Mouse (Mus musculus) CD4-positive, CD25-positive, alpha-beta regulatory T cell, adult 4 months (primary cell): Measurements from ENCODE around the gene Ap3d1. TPM values are rescaled to one million over a fixed set of nuclear protein-coding genes. Genes with fewer than 3 reads are reported as not detected.

Experiments used
- ATAC-seq: one replicate; pipeline ENCODE4 v1.8.0; 2017
- polyA plus RNA-seq, 2 experiments: library from polyadenylated mRNA; unstranded; fragments of 100-300 nt; shearing (Covaris generic); gene quantifications; one replicate each; pipeline ENCODE4 v1.2.1; 2017

Ap3d1 gene
- 10 to 100 TPM; 26.7 to 29.1 TPM for polyA plus RNA-seq

DNA sequence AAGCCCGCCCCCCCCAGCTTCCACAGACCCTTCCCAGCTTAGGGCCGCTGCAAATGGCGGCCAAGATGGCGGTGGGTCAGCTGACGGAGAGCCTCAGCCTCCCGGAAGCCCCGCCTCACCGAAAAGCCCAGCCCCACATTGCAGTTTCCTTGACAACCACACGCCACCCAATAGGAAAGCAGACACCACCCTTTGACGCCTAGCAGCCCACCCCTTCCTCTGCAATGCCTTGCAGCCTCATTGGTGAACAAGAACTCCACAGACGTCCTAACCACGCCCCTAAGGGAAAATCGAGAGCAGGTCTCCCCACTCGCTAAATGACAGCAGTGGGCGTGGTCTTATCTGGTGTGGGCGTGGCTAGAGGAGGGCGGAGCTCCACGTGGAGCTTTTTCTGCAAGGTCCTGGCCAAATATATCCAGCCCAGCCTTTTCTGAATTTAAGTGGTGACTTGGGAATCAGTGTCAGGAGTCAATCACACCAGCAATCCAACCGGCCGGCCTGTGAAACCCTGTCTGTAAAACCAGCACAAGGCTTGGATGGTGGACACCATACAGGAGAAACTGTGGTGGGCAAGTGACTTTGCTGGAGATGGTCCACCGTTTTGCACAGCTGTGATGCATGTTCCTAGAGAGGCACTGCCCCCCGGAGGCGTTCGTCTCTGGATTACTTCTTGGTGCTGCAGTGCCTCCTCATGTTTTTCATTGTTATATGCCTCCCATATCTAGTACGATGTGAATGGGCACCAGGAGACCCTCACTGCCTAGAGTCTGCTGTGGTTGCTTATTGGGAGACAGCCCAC is at the start of gene Ap3d1:
Gene Ap3d1, minus strand, starts transcription at position 85 of the 799 bp plus-strand sequence.
- ATAC-seq = peak; percentile 100

DNA sequence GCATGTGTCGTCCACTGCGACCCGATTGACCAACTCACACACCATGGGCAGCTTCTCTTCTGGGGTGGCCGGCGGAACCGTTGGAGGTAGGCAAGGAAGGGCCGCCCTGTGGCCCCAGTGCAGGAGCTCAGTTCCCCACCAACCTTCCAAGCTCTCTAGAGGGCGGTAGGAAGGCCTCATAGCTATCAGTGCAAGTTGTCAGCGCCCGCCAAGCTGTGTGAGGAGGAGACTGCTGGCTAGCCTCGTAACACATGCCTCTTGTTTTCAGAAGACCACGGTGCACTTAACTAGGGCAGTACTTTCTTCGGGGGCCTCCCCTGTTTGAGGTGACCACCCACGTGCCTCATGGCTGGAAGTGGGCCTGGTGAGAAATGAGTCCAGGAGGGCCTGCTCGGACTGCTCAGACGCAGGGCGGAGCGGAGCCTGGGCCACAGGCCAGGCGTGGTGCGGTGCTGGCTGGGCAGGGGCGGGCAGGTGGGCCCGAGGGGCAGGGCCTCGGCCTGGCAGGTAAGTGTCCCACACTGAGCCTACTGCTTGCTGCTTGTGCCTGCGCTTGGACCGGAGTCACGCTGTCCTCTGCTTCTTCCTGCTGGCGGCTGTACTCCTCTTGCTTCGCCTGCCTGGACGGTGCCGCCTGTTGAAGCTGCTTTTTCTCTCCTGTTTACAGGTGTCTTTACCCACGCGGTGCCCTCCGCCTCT is 49.6 kb upstream of the Ap3d1 start:
- ATAC-seq = no peak

DNA sequence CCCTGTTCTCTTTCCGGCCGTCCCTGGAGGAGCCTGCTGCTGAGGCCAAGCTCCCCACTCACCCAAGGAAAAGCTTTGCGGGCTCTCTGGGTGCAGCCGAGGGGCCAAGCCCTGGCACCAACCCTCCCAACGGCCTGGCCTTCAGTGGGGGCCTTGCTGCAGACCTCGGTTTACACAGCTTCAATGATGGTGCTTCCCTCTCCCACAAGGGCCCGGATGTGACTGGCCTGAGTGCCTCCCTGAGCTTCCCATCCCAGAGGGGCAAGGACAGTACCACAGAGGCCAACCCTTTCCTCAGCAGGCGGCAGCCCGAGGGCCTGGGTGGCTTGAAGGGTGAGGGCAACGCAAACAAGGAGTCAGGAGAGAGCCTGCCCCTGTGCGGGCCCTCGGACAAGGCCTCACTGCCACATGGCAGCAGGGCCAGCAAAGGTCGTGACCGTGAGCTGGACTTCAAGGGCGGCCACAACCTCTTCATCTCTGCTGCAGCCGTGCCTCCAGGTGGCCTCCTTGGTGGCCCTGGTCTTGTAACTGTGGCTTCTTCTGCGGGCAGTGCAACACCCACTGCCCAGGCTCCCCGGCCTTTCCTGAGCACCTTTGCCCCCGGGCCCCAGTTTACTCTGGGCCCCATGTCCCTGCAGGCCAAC is 48.8 kb upstream of the Ap3d1 start:
- ATAC-seq = no peak

DNA sequence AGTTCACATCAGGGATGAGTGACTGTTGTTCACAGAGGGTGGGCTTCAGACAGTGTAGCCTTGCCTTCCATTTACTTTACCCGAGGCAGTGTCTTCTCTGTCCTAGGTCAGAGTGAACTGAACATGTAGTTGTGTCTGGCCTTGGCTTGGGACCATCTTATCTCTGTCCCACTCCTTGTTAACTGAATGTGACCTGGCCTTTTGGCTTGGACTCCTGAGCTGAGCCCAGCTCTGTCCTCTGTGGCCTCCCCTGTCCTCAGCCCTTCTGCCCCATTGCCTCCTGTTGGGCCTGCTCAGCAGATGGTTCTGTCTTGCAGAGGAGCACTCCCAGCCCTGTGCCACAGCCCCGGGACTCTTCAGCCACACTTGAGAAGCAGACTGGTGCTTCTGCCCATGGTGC is 45.5 kb upstream of the Ap3d1 start:
- ATAC-seq = no peak

DNA sequence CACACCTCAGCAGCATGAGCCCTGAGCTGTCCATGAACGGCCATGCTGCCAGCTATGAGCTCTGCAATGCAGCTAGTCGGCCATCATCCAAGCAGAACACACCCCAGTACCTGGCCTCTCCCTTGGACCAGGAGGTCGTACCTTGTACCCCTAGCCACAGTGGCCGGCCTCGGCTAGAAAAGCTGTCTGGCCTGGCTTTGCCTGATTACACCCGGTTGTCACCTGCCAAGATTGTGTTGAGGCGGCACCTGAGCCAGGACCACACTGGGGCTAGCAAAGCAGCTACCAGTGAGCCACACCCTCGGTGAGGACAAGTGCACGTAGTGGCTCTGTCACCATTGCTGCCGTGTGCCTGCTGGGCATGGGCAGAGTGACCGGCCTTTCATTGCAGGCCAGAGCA is 43.9 kb upstream of the Ap3d1 start:
- no peak for ATAC-seq

DNA sequence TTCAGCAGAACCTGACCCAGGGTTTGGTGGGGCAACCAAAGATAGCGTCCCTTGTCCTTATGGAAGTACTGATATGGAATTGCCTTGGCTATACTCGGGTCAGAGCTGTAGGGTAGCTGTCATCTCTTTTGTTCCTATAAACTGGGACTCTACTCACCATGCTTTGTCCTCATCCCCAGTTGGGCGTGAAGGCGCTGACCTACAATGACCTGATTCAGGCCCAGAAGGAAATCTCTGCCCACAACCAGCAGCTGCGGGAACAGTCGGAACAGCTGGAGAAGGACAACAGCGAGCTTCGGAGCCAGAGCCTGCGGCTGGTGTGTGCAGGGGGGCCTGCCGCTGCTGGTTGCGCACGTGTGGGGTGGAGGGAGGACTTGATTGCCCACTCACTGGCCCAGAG is 42.8 kb upstream of the Ap3d1 start:
- no peak for ATAC-seq

DNA sequence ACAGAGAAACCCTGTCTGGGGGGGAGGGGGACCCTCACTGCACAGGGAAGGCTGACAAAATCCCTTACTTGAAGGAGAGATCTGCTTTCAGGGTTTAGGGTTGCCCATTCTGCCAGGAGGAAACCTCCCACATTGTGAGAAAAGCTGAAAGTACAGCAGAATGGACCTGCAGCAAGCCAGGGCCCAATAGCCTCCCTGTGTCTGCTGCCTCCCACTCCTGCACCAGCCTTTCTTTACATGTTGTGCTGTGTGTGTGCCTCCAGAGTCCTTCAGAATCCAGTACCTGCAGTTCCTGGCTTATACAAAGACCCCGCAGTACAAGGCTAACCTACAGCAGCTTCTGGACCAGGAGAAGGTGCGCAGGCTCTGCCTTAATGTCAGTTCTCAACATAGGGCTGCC is 42.2 kb upstream of the Ap3d1 start:
- no peak for ATAC-seq

DNA sequence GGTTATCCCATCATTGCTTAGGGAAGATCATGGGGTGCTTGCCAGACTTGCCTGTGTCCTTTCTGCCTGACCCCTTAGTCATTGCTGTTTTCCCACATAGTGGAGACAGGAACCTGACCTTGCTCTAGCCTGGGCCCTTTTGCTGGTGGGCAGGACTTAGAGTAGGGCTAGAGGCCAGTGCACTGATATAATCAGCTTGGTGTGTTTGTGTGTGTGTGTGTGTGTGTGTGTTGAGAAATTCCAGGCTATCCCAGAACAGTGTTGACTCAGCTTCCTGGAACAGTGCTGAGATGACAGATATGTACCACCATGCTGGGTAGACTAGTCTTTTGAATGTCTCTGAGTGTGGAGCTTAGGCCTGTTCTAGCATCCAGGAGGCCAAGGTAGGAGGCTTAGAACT is 37.5 kb upstream of the Ap3d1 start:
- no peak for ATAC-seq

DNA sequence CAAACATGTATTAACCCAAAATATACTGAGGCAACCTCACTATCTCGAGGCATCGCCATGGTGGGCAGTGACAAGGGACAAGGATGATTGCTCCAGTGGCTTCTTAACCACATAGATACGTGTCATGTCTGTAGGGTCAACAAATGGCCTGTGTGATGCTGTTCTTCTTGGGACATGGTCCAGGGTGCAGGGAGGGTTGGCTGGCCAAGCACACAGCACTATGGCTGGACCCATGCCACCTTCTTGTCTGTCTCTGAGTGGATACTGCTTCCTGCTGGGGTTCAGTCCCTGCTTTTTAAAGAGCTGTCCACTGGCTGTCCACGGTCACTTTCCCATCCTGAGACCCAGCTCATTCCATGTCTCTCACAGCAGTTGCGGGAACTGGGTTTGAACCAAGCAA is 35.1 kb upstream of the Ap3d1 start:
- no peak for ATAC-seq

DNA sequence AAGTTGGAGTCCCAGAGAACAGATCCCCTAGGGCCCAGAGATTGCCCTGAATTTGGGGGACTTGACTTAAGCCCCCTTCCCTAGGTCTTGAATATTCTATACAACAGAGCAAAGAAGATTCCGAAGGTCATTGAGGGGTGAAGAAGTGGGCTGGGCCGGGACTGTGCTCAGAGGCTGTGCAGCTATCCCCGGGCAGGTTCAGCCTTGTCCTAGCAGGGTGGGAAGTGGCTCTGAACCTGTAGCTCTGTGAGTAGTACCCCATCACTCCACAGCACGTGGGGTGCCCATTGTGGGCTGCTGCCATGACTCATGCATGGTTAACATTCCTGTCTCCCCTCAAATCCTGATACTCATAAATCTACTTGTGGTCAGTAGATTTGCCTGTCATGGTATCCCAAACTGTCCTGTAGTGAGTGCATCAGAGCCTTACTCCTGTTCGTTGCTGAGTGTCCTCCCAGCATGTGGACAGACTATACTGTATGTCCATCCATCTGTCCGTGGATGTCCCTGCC is 34.4 kb upstream of the Ap3d1 start:
- ATAC-seq = no peak

DNA sequence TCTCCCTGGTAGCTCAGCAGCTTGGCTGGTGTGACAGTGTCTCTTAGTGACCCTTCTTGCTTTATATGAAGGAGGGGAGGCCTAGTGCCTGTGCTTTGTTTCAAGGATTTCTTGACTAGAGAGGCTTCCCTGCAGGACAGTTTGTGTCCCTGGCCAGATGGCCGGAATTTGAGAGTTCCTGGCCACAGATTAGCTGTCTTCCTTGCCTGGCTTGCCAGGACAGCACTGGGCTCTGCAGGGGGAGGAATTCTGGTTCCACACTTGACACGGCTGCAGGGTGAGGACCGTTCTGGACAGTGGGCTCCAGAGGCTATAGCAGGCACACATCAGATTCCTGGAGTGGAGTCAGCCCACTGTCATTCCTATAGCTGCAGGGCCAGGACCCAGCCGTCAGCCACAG is 33.7 kb upstream of the Ap3d1 start:
- ATAC-seq = no peak

DNA sequence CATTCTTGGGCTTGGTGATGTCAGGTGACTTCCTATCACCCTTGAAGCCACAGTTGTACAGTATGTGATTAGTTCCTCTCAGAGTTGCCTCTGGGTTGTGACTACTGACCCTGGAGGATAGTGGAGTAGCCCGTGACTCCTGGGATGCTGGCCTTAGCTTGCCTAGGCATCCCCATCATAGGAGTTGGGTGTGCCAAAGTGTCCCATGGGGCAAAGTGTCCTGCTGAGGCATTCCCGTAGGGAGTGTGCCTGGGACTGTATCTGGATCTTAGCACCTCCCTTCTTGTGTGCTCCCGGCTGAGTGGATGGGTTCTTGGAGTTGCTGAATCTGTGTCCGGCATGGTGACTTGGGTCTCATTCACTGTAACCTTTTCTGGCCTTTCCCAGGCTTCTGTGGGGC is 32.9 kb upstream of the Ap3d1 start:
- ATAC-seq = no peak

DNA sequence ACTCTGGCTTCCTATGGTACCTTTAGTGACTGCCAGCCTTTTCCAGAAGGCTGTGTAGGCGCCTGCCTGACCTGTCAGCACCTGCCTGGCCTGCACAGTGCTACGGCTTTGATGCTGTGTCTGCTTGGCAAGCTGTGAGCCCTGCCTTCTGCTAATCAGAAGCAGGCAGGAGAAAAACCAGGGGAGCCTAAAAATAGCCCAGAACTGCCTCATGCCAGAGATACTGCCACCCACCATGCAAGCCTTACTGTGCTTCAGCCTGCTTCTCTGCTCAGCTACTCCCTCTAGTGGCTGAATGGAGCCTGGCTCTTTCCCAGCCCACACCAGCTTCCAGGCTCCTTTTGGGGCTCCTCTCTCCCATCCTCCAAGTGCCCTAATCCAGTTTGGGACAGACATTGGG is 32.5 kb upstream of the Ap3d1 start:
- ATAC-seq = peak; percentile 82

DNA sequence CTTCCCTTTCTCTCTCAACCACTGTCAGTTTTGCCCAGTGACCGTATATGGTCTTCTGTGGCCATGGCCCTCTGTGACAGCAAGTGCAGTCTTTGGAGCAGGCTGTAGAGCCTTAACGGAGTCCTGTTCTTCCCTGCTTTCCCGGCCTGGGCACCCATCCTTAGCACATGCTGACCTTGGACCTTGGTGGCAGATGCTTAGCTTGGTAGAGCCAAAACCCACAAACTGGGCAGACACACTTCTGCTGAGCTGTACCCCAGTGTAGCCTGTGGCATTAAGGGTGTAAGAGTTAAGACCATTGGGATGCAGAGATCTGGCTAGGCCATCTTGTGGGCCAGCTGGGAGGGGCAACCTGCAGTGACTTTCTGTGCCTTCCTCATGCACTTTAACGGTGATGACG is 31.8 kb upstream of the Ap3d1 start:
- ATAC-seq = no peak

DNA sequence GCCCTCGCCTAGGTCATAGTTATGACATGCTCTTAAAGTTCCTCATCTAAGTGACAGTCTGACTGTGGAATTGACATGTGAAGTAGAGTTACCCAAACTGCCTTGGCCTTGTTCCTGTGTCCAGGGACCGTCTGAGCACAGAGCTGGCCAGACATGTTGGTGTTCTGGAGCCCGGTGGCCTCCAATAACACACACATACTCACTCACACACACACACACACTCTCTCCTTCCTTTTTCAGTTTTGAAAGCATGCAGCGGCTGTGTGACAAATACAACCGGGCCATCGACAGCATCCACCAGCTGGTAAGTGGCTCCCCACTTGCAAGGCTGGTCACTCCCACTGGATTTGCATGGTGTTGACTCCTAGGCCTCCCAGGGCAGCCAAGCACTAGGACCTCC is 26.3 kb upstream of the Ap3d1 start:
- ATAC-seq = no peak

DNA sequence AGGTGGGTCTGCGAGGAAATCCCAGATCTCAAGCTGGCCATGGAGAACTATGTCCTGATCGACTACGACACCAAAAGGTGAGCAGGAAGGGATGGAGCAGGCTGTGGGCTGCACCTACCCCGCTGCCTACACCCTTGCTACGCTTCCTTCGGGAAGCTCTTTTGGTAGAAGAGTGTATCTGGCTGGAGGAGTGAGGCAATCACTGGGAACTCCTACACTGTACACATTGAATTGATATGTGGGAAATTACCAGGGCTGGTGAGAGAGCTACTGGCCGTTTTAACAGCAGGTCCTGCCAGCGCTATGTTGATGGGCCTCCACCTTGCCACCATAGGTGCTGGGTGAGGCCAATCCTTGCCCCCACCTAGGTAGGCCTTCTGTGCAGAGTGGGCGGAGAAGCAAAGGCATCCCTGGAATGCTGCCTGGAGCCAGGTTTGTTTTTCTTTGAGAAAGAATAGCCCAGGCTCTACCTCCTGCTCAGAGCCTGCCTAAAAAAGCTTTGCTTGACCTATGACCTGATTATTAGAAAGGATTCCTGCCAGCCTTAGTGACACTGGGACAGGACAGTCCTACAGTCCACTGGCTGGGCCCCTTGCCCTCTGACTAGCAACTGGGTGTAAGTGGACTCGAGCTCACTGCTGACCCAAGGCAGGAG is 24.2 kb upstream of the Ap3d1 start:
- ATAC-seq = no peak

DNA sequence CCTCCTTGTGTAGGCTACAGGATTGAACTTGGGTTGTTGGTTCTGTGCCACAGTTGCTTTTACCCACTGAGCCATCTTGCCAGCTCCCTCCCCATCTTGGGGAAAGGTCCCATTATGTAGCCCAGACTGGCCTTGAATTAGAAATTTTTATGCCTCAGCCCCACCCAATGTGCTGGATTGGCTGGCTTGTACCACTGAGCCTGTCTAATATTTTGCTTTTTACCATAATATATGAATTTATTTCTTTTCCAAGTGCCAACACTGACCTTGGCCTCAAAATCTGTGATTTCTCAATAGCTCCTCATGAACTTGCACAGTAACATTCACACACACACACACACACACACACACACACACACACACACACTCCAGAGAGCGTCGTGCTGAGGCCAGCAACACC is 23.7 kb upstream of the Ap3d1 start:
- no peak for ATAC-seq

DNA sequence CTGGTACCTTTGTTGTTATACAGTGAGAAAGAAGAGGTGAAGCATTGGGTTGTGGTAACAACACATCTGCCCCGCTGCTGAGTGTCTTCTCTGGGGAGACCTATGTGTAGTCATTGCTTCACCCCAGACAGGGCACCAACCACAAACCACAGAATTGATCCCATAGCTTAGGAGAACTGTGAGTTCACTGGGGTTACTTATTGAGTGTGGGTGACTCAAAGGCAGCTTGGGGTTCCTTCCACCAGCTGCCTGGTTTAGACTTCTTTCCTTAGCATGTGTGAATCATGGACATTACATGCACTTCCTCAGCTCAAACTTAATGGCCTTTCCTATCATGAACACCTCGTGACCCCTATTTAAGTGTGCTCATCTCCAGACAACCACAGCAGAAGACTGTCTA is 21.4 kb upstream of the Ap3d1 start:
- peak; percentile 29 for ATAC-seq

DNA sequence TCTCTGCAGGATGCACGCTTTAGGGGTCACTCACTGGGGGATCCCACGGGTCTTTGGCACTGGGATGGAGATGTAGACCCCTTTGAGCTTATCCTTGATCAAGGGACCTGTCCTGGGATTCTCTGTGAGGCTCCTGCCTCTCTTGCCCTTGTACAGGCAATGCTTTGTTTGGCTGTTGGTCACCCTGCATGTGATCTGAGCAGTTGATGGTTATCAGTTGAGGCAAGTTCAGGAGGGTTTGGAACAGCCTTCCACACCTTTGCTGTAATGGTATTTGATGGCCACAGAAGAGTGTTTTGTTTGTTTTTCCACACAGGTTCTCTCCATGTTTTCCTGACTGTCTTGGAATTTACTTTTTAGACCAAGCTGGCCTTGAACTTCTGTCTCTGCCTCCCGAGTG is 19.8 kb upstream of the Ap3d1 start:
- ATAC-seq = no peak

DNA sequence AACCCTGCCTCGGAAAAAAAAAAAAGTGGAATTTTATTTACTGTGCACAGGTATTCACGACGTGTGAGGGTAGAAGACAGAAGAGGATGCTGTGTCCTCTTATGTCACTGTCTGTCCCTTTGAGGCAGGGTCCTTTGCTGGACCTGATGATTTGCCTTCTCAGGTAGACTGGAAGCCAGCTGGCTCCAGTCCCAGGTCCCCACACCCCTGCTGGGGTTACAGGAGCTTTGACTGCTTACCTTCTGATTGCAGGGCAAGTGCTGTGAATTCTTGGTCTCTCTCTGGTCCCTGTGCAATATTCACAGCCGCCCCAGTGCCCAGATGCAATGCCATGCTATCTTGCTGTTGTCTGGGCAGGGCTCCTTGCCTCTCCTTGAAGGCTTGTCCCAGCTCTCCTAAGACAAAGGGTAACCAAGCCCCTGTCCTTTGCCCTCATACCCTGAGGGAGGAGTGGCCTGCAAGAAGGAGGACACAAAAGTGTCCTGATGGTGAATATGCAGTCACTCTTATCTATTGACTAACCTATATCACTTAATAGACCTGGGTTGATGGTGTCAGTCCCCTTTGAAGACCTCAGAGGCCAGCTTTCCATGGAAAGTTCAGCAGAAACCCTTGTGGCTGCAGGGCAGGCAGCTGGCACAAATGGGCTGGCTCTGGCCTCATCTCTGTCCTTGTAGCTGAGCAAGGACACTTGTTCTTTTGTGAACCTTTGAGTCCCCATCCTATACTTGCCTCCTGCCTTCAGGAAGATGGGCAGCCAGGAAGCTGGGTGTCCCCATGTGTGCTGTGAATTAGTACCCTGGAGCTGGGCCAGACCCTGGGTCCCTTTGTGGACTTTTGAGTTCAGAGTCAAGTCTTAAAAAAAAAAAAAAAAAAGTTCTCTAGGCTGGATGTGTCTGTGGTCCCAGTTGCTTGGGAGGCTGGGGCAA is 18.8 kb upstream of the Ap3d1 start:
- no peak for ATAC-seq

DNA sequence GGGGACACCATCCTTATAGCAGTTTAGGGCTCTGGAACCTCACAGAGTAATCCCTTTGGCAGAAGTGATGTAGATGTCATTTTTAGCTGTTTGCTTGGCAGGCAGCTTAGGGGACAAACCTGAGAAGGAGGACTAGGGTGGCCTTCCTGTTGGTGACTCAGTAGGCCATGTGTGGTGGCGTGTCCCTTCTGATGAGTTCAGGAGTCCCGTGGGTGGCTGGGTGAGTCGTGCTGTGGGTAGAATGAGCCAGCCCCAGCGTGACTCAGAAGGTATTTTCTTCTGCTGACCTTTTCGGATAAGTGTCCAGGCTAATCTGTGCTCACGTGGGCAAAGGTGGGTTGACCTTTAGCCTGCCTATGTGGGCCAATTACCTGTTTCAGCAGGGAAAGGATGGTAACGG is 16.6 kb upstream of the Ap3d1 start:
- ATAC-seq = no peak

DNA sequence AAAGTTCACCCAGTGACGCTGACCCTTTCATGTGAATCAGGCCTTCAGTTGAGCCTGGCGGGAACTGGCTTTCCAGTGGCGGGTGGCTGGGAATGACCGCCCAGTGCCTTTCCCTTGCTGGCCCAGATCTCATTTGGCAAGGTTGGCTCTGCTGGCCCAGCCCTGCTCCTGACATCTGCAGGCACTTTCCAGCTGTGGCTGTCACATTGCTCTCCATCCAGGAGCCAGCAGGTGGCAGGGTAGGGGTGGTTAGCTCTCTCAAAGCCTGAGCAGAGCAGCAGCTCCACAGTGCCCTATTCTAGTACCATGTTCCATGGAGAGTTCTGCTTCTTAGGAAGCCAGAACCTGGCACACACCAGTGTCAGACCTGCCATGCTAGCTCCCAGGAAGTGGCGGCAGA is 15.7 kb upstream of the Ap3d1 start:
- peak; percentile 45 for ATAC-seq
